Mouse (Mus musculus) neural tube, embryonic 10.5 days (tissue): ENCODE data around the gene Myt1l.
A peak's percentile ranks its signal among the peaks of the same experiment; 100 is the strongest.

ENCODE experiments used
- DNase-seq: peaks from one replicate; pipeline ENCODE4 v3.0.0-alpha.2; 2017; ENCODE audit warnings: low spot score; ENCODE audit errors: extremely low spot score

The Myt1l gene

DNA sequence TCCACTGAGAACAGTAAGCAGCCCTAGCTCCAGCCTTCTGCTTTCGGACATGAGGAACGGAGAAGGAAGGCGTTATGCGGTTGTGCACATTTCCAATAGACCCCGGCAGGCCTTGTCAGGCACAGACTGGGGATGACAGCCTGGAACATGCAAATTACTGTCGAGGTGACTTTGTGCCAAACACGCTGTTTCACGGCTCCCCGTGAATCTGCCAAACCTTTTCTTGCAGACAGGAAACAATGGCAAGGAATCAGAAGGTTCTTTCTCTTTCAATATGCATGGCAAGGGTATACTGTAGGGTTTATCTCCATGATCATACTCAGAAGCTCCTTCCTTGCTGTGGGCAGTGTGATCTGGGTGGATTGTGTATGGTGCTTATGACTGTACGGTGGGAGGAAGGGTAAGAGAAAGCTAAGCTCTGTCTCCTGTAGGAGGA is 127.0 kb downstream of the Myt1l start:
- DNase-seq = no peak

DNA sequence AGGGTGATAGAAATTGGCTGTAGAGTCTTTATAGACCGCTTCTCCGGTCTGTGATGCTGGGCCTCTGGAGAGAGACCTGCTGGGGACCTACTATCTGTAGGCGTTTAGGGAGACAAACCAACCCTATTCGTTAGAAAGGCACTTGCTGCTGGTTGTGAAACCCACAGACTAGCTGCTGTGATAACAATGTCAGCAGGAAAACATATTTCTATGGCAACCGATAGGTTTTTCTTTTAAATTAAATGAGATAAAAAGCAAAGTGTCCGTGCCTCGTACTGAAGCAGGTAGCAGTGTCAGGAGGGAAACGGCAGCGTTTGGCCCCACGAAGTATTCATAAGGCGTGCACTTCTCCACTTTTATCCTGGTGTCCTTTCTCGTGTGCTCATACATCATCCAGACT is 127.5 kb downstream of the Myt1l start:
- DNase-seq = no peak

DNA sequence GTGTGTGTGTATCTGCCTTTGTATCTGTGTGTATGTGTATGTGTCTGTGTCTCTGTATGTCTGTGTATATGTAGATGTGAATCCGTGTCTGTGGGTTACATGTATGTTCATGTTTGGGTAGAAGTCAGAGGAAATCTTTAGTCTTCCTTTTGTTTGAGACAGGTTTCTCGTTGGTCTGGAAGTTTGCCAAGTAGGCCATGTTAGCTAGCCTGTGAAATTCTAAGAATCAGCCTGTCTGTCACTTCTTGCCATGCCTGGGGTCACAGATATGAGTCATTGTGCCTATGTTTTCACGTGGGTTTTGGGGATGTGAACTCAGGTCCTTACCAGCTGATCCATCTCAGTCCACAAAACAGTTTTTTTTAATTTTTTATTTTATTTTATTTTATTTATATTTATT is 128.9 kb downstream of the Myt1l start:
- DNase-seq = no peak

DNA sequence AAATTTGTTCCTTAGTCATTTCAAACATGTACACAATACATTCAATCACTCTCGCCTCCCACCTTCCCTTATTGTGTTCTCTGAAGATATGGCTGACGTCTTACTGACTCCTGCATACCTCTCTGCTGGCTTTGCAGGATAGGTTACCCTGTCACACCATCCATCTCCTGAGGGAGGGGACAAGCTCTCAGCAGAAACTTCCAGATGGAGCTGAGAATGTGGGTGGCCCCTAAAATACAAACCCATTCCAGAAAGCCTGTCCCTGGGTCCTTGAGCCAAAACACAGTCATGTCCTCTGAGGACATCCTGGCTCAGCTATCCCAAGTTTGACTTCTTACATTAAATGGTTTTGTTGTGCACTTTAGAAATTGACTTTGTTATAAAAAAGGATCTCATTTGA is 129.7 kb downstream of the Myt1l start:
- no peak for DNase-seq

DNA sequence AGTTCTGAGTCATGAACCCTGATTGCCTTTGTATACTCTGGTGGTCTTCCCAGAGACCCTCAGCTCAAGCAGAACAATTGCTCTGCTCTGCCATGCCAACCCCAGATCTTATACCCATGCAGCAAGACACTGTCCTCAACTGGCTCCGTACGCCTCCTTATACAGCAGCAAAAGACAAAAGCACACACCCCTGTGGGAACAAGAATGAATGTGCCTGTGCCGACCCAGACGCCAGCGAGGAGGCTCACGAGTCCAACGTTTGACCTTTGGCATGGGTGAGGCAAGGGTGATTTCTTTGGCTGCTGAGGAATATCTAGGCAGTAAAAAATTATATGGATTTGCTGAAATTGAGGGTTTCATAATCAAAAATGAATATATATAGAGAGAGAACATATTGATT is 143.8 kb downstream of the Myt1l start:
- DNase-seq = no peak

DNA sequence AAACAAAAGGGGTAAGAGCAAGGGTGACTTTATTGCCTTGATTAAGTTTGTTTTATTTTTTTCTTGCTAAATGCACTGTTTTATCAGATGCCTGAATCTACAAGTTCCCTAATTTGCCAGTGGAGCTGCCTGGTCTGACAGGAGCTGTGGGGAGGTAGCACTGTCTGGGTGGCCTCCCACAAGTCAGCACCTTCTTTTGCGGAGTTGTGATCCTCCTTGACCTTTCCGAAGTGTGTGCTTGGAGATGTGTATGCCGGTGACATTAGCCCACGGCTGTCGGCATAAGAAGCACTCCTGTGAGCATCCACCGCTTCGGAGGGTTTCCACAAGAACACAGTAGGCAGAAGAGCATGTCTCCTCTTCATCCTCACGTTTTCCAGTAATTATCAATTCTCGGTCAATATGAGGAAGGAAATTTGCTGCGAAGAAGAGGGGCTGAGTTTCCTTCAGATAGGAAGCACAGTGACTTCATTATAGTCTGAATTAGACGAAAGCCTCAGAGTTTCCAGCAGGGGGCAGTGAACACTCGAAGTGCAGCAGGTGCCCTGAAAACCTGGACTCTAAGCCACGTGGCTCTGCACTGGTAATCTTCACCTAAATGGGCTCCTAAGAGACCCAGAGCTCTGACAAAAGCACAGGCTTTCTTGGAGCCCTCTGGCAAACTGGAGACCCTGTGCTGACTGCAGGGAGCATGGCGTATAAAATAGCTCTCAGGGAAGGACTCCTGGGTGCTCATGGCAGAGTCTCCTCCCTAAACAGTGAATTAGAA is 147.6 kb downstream of the Myt1l start:
- DNase-seq = peak; percentile 60

DNA sequence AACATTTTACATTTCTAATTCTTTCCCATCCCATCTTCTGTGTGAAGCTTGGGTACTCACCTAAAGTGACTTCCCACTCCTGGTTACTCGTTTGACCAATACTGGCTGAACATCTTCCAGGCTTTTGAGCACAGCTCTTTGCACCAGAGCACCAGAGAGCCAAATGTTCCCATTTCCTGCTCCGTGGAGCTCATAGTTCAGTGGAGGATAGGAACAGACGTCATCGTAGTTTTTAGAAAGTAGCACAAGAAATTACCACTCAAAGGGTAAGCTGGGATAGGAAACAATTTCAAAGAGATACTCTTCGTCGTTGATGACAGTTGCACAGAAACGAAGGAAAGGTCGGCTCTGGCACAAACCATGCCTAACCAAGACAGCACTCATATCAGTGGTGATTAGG is 154.2 kb downstream of the Myt1l start:
- DNase-seq = no peak

DNA sequence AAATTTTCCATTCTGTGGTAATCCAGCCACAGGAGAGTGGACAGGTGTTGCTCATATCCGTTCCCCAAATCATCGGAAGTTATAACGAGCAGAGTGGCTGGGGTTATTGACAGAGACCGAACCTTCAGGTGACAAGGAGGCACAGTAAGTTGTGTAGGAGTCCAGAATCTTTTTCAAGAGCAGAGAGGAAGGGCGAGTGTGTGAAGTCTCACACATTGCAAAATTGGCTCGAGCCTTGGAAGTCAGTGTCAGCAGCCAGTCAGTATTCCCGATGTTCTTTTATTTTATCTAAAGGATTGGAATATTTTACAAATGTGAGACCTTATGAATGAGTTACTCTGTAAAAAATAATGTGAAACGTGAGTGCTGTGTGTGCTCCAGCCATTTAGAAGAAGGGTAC is 154.8 kb downstream of the Myt1l start:
- DNase-seq = no peak

DNA sequence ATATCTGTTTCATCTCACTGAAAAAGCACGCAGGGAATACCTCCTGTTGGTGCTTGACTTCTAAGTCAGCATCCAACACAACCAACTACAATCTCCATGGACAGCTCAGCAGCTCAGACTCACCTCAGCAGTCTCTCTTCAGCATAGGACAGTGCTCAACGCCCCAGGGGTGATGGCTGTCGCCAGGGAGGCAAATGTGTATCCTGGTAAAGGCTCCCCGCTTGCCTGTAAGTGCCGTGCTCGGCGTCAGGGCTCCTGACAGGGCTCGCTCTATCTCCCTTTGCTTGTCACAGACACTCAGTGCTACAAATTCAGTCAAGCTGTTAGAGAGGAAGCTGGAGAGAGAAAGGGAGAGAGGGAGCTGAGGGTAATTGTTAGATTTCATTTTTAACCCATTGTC is 158.1 kb downstream of the Myt1l start:
- no peak for DNase-seq

DNA sequence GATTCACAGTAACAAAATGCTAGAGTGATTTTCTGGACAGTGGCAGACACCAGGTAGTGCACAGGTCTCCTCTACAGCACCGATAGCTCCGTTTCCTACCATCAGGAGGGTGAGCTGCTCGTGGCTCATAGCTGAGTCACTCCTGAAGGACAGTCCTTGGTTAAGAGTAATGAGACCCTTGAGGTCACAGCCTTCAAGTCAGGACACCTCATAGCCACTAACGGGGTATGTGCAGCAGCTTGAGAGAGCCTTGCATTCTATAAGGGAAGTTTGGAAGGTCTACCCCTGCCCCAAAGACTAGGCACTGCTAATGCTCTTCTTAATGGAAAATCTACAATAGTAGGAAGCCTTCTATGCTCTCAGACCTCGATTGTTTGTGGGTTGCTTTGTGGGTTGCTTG is 163.4 kb downstream of the Myt1l start:
- no peak for DNase-seq

DNA sequence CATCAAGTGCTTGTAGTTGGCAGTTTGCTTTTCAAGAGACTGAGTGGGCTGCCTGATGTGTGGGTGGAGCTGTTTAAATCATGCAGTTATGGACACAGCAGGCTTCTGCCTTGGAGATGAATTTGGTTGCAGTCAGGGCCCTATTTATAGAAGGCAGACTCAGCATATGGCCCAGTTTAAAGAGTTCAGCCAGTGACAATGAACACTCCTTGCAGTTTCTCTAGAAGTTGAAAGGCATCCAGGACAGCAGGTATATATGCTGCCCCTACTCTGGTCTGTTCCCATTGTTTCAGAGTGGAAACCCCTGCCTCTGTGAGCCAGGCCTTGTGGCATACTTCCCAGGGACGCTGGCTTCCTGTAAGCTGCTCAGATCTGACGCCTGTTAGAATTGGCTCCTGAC is 167.0 kb downstream of the Myt1l start:
- DNase-seq = no peak

DNA sequence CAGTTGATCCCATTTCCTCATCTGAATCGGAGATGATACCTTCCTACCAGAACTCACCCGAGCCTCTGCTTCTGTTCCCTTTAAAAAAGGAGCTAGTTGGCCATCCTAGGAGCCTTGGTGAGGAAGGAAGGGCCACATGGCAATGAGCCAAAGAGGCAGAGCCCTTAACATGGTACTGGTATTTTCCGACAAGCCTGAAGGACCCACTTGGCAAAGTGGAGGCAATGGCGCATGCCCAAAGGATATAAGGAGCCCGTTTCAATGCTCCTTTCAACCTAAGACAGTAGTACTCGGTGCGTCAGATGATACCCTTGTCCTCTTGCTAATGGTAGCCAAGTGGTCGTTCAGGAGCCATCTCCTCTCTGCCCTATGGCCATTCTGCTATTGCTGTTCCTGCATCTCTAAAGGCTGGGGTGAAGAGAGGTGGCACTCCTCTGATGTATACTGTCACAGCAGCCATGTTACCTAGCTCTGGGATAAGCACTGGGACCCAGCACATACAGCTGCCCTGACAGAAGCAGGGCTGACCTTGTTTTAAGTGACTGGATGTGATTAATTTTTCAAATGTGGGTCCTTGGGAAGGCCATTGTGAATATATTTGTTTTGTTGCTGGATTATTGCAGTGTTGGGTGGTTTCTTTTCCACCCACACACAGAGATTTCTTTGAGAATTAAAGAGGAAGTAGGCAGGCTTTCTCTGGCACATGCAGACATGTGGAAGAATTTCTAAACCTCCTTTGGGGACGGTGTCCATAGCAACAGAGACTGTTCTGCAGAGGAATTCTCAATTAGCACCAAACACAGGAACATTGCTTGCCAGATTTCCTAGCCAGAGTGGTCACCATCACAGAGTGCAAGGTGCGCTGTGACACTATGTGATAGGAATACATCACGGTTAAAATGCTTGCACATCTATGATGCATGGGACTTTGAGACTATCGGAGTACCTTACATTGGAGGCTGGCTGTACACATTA is 169.6 kb downstream of the Myt1l start:
- DNase-seq = no peak

DNA sequence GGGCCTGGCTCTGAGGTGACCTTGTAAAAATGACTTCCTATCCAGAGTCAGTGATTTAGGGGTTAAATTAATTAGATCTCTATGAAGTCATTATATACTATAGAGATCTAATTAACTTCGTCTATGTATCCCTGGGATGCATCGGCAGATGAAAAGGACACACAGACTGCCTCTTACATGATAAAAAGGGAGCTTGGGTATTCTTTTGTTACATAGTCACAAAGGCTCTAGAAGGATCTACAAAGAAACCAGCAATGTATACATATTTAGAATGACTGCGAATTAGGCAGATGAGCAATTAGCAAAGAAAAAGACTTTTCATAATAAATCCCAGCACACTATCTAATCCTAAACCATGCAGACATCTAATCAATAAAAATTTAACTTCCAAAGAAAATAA is 170.4 kb downstream of the Myt1l start:
- DNase-seq = no peak

DNA sequence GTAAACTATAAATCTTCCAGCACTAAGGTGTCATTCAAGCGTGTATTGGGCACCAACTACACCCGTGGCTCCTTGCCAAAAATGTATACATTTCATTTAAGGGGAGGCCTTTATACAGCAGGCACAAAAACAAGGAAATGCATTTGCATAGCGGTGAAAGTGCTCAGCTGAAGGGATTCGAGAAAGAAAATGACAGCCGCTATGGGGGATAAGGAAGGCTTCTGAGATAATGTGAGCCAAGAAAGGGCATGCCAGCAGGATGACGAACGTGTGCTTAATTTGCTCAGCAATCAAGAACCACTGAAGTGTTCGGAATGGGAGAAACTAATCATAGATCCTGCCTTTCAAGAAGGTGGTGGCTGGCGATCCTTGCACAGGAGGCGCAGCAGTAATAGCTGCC is 170.8 kb downstream of the Myt1l start:
- no peak for DNase-seq

DNA sequence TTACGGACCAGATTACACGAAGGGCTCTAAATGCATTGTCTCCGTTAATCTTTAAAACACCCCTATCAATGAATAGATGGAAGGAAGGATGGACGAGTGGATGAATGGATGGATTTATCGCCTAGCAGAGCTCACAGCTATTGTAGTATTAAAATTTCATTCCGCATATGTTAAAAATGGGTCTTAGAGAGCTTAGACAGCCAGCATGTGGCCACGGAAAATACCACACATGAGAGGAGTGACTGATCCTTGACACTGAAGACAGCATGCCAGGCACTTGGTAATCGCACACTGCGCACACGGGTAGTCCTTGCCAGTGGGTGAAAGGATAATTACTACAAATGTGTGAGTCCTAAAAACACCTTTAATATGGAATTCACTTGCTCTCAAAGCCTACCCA is 171.2 kb downstream of the Myt1l start:
- no peak for DNase-seq

DNA sequence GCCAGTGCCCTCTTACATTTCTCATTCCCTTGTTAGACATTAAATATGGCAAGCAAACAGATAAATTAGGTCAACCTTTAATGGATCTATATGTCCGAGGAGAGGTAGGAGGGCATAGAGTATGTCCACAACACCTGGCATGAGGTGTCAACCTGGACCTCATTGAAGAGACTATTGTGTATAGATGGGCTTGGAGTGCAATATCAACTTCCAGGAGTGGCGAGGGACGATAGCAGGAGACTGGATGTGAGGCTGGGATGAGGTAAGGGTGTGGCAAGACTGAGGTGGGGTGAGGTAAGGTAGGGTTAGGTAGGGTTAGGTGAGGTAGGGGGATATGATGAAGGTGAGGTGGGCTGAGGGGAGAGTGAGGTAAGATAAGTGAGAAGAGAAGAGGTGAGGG is 171.8 kb downstream of the Myt1l start:
- no peak for DNase-seq

DNA sequence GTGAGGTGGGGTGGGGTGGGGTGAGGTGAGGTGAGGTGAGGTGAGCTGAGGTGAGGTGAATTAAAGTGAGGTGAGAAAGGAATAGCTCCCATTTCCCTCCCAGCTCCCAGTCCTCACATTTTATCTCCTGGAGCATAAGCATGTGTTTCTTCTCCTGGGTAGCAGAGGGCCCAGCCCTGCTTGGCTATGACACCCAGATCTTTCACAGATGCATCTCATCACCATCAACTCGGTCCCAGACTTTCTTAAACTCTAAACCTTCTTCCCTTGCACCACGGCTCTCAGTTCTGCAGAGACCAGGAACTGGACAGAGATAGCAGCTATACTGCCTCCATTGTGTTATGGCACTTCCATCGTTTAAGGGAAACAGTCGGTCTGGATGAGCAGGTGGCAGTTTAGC is 172.9 kb downstream of the Myt1l start:
- DNase-seq = no peak

DNA sequence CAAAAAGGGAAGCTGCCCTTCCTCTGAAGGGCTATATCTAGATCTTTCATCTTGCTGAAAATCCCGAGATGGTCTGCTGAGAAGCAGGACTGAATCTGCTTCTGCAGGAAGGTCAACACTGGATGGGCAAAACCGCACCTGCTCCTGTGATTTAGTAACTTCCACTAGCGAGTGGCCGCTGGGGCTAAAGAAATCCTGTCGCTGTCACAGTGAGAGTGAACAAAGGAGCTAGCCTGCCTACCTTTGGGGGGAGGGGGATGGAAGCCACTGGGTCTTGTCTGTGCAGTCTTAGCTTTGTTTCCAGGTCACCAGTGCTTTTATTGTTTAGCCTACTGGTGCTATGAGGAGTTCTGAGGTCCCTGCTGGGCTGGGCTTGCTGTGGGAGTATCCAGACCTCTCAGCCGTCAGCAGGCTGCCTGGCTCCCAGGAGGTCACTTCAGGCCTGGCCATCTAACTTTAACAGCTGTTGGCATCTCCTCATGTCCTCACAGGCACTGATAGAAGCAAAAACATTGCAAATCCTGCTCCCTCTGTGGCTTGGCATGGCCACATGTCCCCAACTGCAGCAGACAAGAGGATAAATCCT is 173.6 kb downstream of the Myt1l start:
- DNase-seq = peak; percentile 28

DNA sequence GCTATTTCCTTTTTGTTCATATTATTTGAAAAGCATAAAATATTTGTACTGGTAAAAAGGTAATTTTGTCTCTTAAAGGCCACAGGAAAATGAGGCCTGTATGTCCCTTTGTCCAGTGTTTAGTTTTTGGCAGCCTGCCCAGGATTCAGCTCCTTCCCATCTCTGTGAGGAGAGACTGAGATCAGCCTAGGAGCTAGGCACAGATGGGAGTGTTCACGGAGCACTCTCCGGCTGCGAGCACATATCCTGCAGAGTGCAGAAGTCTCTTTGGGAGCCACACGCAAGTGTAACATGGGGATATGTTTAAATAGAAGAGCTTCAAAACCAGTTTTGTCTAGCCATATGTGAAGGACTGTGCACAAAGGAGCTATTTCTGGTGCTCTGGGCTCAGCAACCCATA is 174.4 kb downstream of the Myt1l start:
- no peak for DNase-seq

DNA sequence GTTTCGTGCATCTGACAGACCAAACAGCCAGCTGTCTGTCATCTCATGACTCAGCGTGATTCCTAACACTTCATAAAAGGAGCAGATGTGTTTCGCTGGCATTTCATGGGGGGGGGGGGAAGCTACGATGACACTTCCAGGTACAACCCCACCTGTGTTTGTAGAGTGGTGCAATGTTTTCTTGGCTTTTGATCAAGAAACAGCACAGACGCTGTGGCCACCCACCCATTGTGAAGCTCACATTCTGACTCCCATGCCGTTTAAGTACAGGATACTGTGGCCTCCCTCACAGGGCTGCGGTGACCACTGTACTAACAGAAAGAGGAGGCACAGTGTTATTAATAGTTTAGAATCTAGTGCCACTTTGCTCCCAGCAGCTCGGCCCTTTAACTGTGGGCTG is 175.4 kb downstream of the Myt1l start:
- DNase-seq = no peak

DNA sequence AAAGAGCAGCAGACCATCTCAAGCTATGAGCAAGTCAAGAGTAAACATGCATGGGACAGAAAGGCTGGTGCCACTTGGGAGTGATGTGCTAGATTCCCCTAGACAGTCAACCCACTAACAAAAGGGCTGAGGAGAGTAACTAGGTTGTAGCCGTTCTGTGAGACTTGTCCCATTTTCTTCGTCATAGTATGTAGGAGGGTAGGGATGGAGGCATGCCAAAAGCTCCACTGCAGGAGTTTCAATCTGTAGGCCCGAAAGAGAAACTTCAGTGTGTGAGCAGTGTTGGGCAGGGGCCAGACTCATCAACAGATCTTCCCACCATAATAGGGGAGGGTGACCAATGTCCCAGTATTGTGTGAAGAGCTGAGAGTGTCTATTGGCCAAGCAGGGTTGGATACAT is 178.9 kb downstream of the Myt1l start:
- DNase-seq = no peak

DNA sequence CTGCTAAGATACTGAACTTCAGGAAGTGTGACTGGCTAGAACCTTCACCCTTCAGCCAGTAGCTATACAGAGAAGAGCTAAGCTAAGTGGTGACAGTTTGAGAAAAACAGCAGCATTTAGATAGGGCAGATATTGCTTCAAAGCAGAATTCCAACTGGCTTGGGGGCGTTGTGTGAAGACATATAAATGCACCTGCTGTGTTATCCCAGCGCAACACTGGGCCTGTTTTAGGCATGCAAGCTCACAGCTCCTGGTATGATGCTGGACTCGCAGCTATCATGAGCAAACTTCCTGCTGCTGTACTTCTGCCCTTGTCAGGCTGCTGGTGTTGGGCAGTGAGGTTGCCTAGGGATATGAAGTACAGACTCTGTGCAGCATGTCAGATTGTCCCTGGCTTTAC is 180.0 kb downstream of the Myt1l start:
- DNase-seq = no peak
